Mouse (Mus musculus) forebrain, embryonic 11.5 days (tissue): Measurements from ENCODE around the gene Bnip3. TPM values are rescaled to one million over a fixed set of nuclear protein-coding genes. Genes with fewer than 3 reads are reported as not detected.
A peak's percentile ranks its signal among the peaks of the same experiment; 100 is the strongest.

Experiments
- ATAC-seq: fragments of 200-750 bp; cut with Nextera tagmentation; replicated peaks from 2 replicates; pipeline ENCODE4 v1.8.0; 2017; ENCODE audit warnings: moderate TSS enrichment; ENCODE audit not compliant: low FRiP score
- DNase-seq: peaks from one replicate; pipeline ENCODE4 v3.0.0-alpha.2; 2017; ENCODE audit warnings: low spot score
- H3K27ac ChIP-seq: fragments of 300-500 bp; sonication (generic); 2 replicates; pipeline ENCODE4 v1.5.1; 2014; ENCODE audit warnings: low read depth, low read length
- H3K27me3 ChIP-seq: fragments of 300-500 bp; sonication (generic); 2 replicates; pipeline ENCODE4 v1.6.1; 2014; ENCODE audit warnings: mild to moderate bottlenecking, low read length, mixed read lengths; ENCODE audit not compliant: control insufficient read depth, insufficient read depth
- H3K36me3 ChIP-seq: fragments of 300-500 bp; sonication (generic); 2 replicates; pipeline ENCODE4 v1.6.1; 2014; ENCODE audit warnings: mild to moderate bottlenecking, low read length, moderate library complexity, mixed read lengths; ENCODE audit not compliant: control insufficient read depth, insufficient read depth
- H3K4me1 ChIP-seq: fragments of 300-500 bp; sonication (generic); replicated peaks from 2 replicates; pipeline ENCODE4 v1.6.1; 2014; ENCODE audit warnings: low read length, mixed read lengths; ENCODE audit not compliant: control insufficient read depth, insufficient read depth
- H3K4me2 ChIP-seq: fragments of 300-500 bp; sonication (generic); 2 replicates; pipeline ENCODE4 v1.6.1; 2014; ENCODE audit warnings: low read depth, mild to moderate bottlenecking, low read length, moderate library complexity, mixed read lengths; ENCODE audit not compliant: severe bottlenecking
- H3K4me3 ChIP-seq: fragments of 300-500 bp; sonication (generic); 2 replicates; pipeline ENCODE4 v1.5.1; 2014; ENCODE audit warnings: low read depth, low read length
- H3K9ac ChIP-seq: fragments of 300-500 bp; sonication (generic); 2 replicates; pipeline ENCODE4 v1.6.1; 2014; ENCODE audit warnings: low read length
- H3K9me3 ChIP-seq: fragments of 300-500 bp; sonication (generic); 2 replicates; pipeline ENCODE4 v1.6.1; 2016; ENCODE audit warnings: low read length, mixed read lengths; ENCODE audit not compliant: control insufficient read depth
- WGBS: fragments of 180-500 bp; shearing (Covaris S2); extraction: QIAGEN DNeasy Blood & Tissue Kit; methylation state at CpG from one replicate; pipeline ENCODE4 v1.1.7; 2014; 5-methylcytosine and 5-hydroxymethylcytosine counted together
- polyA plus RNA-seq: library from polyadenylated mRNA; unstranded; fragments of >200 nt; fragmentation: Nextera tagmentation; extraction: Ambion mirVana; gene quantifications from 2 replicates; pipeline ENCODE4 v1.2.1, GENCODE M21; 2014

Gene Bnip3
- polyA plus RNA-seq, 1 experiment from 2014 or later, result 96.4 TPM

- no peaks in the 10 kb centered on the region for H3K4me1 ChIP-seq
- ATAC-seq (no peak), DNase-seq (no peak)
- no peak overlapping the region for H3K4me3 ChIP-seq
- 93% methylated on average over 13 of the region's 13 CpGs for WGBS
- no peak overlapping the region for H3K4me2 ChIP-seq
- no peaks in the 10 kb centered on the region; the same call in 1 of the 2 replicates for H3K36me3 ChIP-seq
- no peak overlapping the region for H3K9ac ChIP-seq
- H3K27me3 ChIP-seq, result no peaks in the 10 kb centered on the region
- H3K27ac ChIP-seq, result no peak overlapping the region
- H3K9me3 ChIP-seq, result no peaks in the 10 kb centered on the region
These were observed 23.7 kb downstream of the Bnip3 start for GRCm38 (mm10) chr7:138885365-138886289.

- Histone ChIP-seq H3K4me1 (no peaks in the 10 kb centered on the region), H3K4me2 (no peak overlapping the region), H3K4me3 (no peak overlapping the region), H3K9me3 (no peaks in the 10 kb centered on the region), H3K9ac (no peak overlapping the region), H3K36me3 (no peaks in the 10 kb centered on the region; the same call in 1 of the 2 replicates), H3K27ac (no peak overlapping the region), H3K27me3 (no peaks in the 10 kb centered on the region)
- DNase-seq (no peak), ATAC-seq (no peak)
- 92% methylated on average over 3 of the region's 3 CpGs for WGBS
These were observed 25.6 kb downstream of the Bnip3 start for GRCm38 (mm10) chr7:138883724-138884123.

GRCm38 (mm10) chr7:138875031-138875430, 34.3 kb downstream of the Bnip3 start:
- H3K36me3 ChIP-seq, result peaks cover 5% of the 10 kb centered on the region; the same call in 1 of the 2 replicates
- ATAC-seq, result no peak

GRCm38 (mm10) chr7:138872956-138873355, 36.4 kb downstream of the Bnip3 start:
- H3K4me1 ChIP-seq, result no peaks in the 10 kb centered on the region
- no peak overlapping the region for H3K9ac ChIP-seq
- DNase-seq (no peak), ATAC-seq (no peak)
- H3K36me3 ChIP-seq, result peaks cover 8% of the 10 kb centered on the region; the same call in 1 of the 2 replicates
- no peak overlapping the region for H3K4me2 ChIP-seq
- H3K4me3 ChIP-seq, result no peak overlapping the region
- H3K27me3 ChIP-seq, result no peaks in the 10 kb centered on the region
- H3K27ac ChIP-seq, result no peak overlapping the region
- WGBS, result 90% methylated on average over 3 of the region's 3 CpGs
- no peaks in the 10 kb centered on the region for H3K9me3 ChIP-seq

More at GRCm38 (mm10) chr7:138875031-138875430, 34.3 kb downstream of the Bnip3 start:
- Histone ChIP-seq H3K9me3 (no peaks in the 10 kb centered on the region), H3K4me1 (no peaks in the 10 kb centered on the region), H3K4me2 (no peak overlapping the region), H3K27ac (no peak overlapping the region), H3K4me3 (no peak overlapping the region), H3K9ac (no peak overlapping the region), H3K27me3 (no peaks in the 10 kb centered on the region)
- no peak for DNase-seq
- WGBS, result 88% methylated on average over 3 of the region's 3 CpGs

GRCm38 (mm10) chr7:138868316-138868715, 41.0 kb downstream of the Bnip3 start:
- 91% methylated on average over 4 of the region's 4 CpGs for WGBS
- Histone ChIP-seq H3K9ac (no peak overlapping the region), H3K27ac (no peak overlapping the region), H3K4me3 (no peak overlapping the region), H3K4me1 (no peaks in the 10 kb centered on the region), H3K4me2 (no peak overlapping the region), H3K36me3 (peaks cover 6% of the 10 kb centered on the region; the same call in 1 of the 2 replicates), H3K9me3 (no peaks in the 10 kb centered on the region), H3K27me3 (no peaks in the 10 kb centered on the region)
- ATAC-seq, result no peak
- DNase-seq, result no peak

- Histone ChIP-seq H3K4me2 (no peak overlapping the region), H3K4me1 (no peaks in the 10 kb centered on the region), H3K27me3 (no peaks in the 10 kb centered on the region), H3K36me3 (peaks cover 4% of the 10 kb centered on the region; the same call in 1 of the 2 replicates), H3K9me3 (no peaks in the 10 kb centered on the region), H3K9ac (no peak overlapping the region), H3K27ac (no peak overlapping the region), H3K4me3 (no peak overlapping the region)
- 76% methylated on average over 6 of the region's 6 CpGs for WGBS
- ATAC-seq, result no peak
- peak; percentile 19 for DNase-seq
These were observed 42.0 kb downstream of the Bnip3 start for GRCm38 (mm10) chr7:138867286-138867685.

GRCm38 (mm10) chr7:138864776-138865175, 44.5 kb downstream of the Bnip3 start:
- WGBS, result 90% methylated on average over 1 of the region's 1 CpGs
- H3K4me1 ChIP-seq, result no peaks in the 10 kb centered on the region
- no peaks in the 10 kb centered on the region for H3K9me3 ChIP-seq
- no peaks in the 10 kb centered on the region for H3K27me3 ChIP-seq
- H3K4me2 ChIP-seq, result no peak overlapping the region
- no peak overlapping the region for H3K9ac ChIP-seq
- H3K4me3 ChIP-seq, result no peak overlapping the region
- ATAC-seq (no peak), DNase-seq (peak; percentile 24)
- peaks cover 2% of the 10 kb centered on the region; the same call in 1 of the 2 replicates for H3K36me3 ChIP-seq
- H3K27ac ChIP-seq, result no peak overlapping the region

- no peaks in the 10 kb centered on the region for H3K4me1 ChIP-seq
- no peaks in the 10 kb centered on the region for H3K27me3 ChIP-seq
- no peak for ATAC-seq
- no peak overlapping the region for H3K9ac ChIP-seq
- H3K27ac ChIP-seq, result no peak overlapping the region
- 85% methylated on average over 3 of the region's 3 CpGs for WGBS
- peak; percentile 47 for DNase-seq
- peaks cover 2% of the 10 kb centered on the region; the same call in 1 of the 2 replicates for H3K36me3 ChIP-seq
- H3K9me3 ChIP-seq, result no peaks in the 10 kb centered on the region
- H3K4me2 ChIP-seq, result no peak overlapping the region
- H3K4me3 ChIP-seq, result no peak overlapping the region
These were observed 45.3 kb downstream of the Bnip3 start for GRCm38 (mm10) chr7:138863950-138864572.
